Mouse (Mus musculus): ENCODE results near the gene Atp11c.

- TF ChIP-seq EP300 (IDR thresholded peaks at IDR 0.05; ENCODE audit: low read depth) (no peak), CTCF (IDR thresholded peaks at IDR 0.05; ENCODE audit: low read depth) (no peak)
Observed at GRCm38 (mm10) chrX:60380386-60380785, 212.1 kb downstream of the Atp11c start.

Measured in liver, postnatal 0 days (tissue).